Mouse (Mus musculus) stomach, embryonic 14.5 days (tissue): ENCODE measurements at regions not wholly inside any gene's neighbourhood (a gene's known extent, or its start where the extent isn't known, plus 50 kb on each side); places are given as distances from the start of the nearest gene placed in this dataset.

Experiments
- ATAC-seq: fragments of 200-750 bp; cut with Nextera tagmentation; 2 replicates; pipeline ENCODE4 v1.8.0; 2017; ENCODE audit warnings: low read depth, moderate TSS enrichment; ENCODE audit not compliant: insufficient number of reproducible peaks, insufficient read depth, low FRiP score
- H3K27ac ChIP-seq: fragments of 300-500 bp; sonication (generic); 2 replicates; pipeline ENCODE4 v1.5.1; 2014; ENCODE audit warnings: mild to moderate bottlenecking, low read length, moderate library complexity, mixed read lengths
- H3K27me3 ChIP-seq: fragments of 300-500 bp; sonication (generic); 2 replicates; pipeline ENCODE4 v1.6.1; 2014; ENCODE audit warnings: low read length, control low read depth, mixed read lengths; ENCODE audit not compliant: control insufficient read depth, insufficient read depth
- H3K36me3 ChIP-seq: fragments of 300-500 bp; sonication (generic); 2 replicates; pipeline ENCODE4 v1.6.1; 2014; ENCODE audit warnings: mild to moderate bottlenecking, control low read depth, low read length, moderate library complexity, mixed read lengths; ENCODE audit not compliant: control insufficient read depth, insufficient read depth
- H3K4me1 ChIP-seq: fragments of 300-500 bp; sonication (generic); 2 replicates; pipeline ENCODE4 v1.6.1; 2014; ENCODE audit warnings: low read length, control low read depth, mixed read lengths; ENCODE audit not compliant: control insufficient read depth, insufficient read depth
- H3K4me2 ChIP-seq: fragments of 300-500 bp; sonication (generic); replicated peaks from 2 replicates; pipeline ENCODE4 v1.6.1; 2014; ENCODE audit warnings: low read depth, low read length, control low read depth
- H3K4me3 ChIP-seq: fragments of 300-500 bp; sonication (generic); 2 replicates; pipeline ENCODE4 v1.5.1; 2014; ENCODE audit warnings: low read depth, low read length, control low read depth
- H3K9ac ChIP-seq: fragments of 300-500 bp; sonication (generic); replicated peaks from 2 replicates; pipeline ENCODE4 v1.6.1; 2014; ENCODE audit warnings: low read depth, mild to moderate bottlenecking, control low read depth, low read length, moderate library complexity, mixed read lengths
- H3K9me3 ChIP-seq: fragments of 300-500 bp; sonication (generic); 2 replicates; pipeline ENCODE4 v1.6.1; 2016; ENCODE audit warnings: low read depth, low read length, control low read depth; ENCODE audit not compliant: control insufficient read depth
- WGBS: fragments of 180-500 bp; shearing (Covaris S2); extraction: QIAGEN DNeasy Blood & Tissue Kit; methylation state at CpG from one replicate; pipeline ENCODE4 v1.1.7; 2014; 5-methylcytosine and 5-hydroxymethylcytosine counted together

DNA sequence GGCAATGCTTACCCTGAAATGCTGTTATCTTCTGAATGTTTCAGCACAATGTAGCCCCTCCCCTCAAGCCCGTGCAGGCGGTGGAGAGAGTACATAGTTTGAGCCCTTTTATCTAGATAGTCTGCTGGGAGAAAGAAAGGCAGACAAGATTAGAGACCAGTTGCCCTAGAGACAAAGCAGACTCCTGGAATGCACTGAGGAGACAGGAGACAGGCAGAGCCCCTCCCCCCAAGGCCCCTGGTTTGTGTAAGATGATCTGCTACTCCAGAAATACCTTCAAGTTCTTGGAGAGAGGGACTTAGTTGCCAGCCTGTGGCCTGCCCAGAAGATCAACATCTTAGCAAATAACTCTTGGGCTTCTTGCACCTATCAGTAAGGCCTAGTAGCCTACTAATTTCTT lies 547.8 kb downstream of the Tmem38b start:
- Histone ChIP-seq H3K4me1 (0 out of 2 replicates have a peak, but pooled peaks cover 8% of the 10 kb centered on the region), H3K9me3 (no peaks in the 10 kb centered on the region), H3K9ac (no peak overlapping the region), H3K27me3 (no peaks in the 10 kb centered on the region), H3K27ac (no peak overlapping the region), H3K36me3 (no peaks in the 10 kb centered on the region), H3K4me3 (no peak overlapping the region), H3K4me2 (no peak overlapping the region)
- no peak for ATAC-seq
- WGBS, result 7% methylated on average over 2 of the region's 2 CpGs

DNA sequence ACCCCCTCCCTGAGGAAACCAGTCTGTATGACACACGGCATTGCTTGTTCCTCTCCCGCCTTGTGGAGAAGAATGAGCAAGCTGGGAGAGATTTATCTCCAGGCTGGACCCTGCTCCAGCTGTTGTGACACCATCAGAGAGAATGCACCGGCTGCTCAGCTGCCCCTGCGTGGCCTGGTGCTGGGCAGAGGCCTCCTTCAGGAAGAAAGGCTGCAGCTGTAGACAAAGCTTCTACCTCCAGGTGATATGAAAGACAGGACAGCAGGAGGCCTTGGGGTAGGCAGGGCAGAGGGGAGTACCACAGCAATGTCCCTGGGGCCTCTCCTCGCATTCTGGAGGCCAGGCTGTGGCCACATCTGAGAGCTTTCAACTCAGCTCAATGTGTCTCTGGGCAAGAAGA lies 548.6 kb downstream of the Tmem38b start:
- no peak overlapping the region for H3K9ac ChIP-seq
- no peaks in the 10 kb centered on the region for H3K9me3 ChIP-seq
- no peaks in the 10 kb centered on the region for H3K27me3 ChIP-seq
- H3K4me1 ChIP-seq, result 0 out of 2 replicates have a peak, but pooled peaks cover 8% of the 10 kb centered on the region
- no peak overlapping the region for H3K4me2 ChIP-seq
- H3K36me3 ChIP-seq, result no peaks in the 10 kb centered on the region
- H3K27ac ChIP-seq, result no peak overlapping the region
- 13% methylated on average over 5 of the region's 5 CpGs for WGBS
- no peak overlapping the region for H3K4me3 ChIP-seq
- ATAC-seq, result peak; percentile 46; the same call in 1 of the 2 replicates

DNA sequence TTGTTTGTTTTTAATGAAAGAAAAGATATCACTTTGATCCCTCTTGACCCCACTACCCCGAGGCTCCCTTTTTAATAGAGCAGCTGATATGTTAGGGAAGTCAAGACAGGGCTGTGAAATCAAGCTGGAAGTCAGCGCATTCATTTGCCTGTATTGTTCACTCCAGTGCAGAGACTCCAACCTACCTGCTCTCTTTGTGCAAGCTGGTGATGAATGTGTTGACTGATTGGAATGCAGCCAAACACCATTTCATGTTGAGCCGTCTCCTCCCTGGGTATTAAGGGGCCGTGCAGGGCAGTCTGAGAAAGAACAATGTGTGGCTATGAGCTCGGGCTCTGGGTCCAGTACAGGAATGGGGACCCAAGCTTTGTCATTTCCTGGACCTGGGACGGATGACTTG lies 557.4 kb upstream of the Zfp462 start:
- Histone ChIP-seq H3K9me3 (no peaks in the 10 kb centered on the region), H3K4me3 (no peak overlapping the region), H3K4me2 (no peak overlapping the region), H3K4me1 (no peaks in the 10 kb centered on the region), H3K9ac (no peak overlapping the region), H3K36me3 (no peaks in the 10 kb centered on the region), H3K27me3 (no peaks in the 10 kb centered on the region), H3K27ac (no peak overlapping the region)
- 33% methylated on average over 6 of the region's 6 CpGs for WGBS
- ATAC-seq, result peak; percentile 78; the same call in 1 of the 2 replicates

DNA sequence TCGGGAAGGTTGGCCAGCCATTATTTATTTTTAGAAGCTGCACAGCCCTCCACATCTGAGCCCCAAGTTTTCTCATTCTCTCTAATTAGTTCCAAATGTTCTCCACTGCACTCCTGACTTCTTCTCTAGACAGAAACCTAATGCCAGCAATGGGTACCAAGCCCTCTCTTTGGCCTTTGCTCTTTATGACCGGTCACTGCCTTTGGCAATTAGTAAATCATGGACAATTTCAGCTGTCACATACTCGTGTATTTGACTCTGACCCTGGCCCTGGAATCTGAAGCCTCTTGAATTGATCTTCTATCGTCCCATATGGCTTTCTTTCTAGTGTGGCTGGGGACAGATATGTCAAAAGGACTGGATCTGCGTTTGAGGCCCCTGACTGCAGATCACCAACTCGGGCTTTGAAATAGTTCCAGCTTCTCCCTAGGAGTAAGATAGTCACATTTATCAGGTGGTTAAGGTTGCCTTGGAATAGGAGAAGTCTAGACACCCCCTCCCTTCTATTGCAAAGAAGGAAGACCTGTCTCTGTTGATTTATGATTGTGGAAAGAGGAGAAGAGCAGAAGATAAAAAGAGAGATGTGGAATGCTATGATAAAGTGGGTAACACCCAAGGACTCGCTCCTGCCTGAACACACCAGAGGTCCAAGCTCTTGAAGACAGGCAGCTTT lies 553.2 kb upstream of the Zfp462 start:
- H3K4me1 ChIP-seq, result no peaks in the 10 kb centered on the region
- H3K36me3 ChIP-seq, result no peaks in the 10 kb centered on the region
- no peak overlapping the region for H3K27ac ChIP-seq
- H3K4me2 ChIP-seq, result no peak overlapping the region
- H3K9ac ChIP-seq, result no peak overlapping the region
- no peak for ATAC-seq
- H3K9me3 ChIP-seq, result no peaks in the 10 kb centered on the region
- H3K4me3 ChIP-seq, result no peak overlapping the region
- H3K27me3 ChIP-seq, result no peaks in the 10 kb centered on the region
- 39% methylated on average over 7 of the region's 7 CpGs for WGBS

DNA sequence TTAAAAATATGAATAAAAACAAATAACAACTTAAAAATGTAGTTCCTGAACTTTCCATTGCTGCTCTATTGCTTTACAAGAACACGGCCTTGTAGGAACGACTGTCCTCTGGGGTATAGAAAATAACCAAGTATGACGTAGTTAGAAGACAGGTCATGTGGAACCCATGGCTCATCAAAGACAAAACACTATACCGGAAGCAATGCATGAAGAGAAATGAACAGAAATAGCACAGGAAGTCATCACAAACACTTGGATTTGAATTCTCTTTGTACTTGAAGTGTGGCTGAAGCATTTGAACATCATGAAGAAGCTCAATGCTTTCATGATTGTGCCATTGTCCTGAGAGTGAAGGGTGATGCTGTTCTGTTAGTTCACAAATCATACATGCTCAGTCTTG lies 538.7 kb upstream of the Zfp462 start:
- no peak overlapping the region for H3K9ac ChIP-seq
- no peaks in the 10 kb centered on the region for H3K36me3 ChIP-seq
- no peak for ATAC-seq
- no peaks in the 10 kb centered on the region for H3K9me3 ChIP-seq
- no peak overlapping the region for H3K4me2 ChIP-seq
- 86% methylated on average over 4 of the region's 4 CpGs for WGBS
- no peak overlapping the region for H3K4me3 ChIP-seq
- no peaks in the 10 kb centered on the region for H3K27me3 ChIP-seq
- H3K4me1 ChIP-seq, result no peaks in the 10 kb centered on the region
- H3K27ac ChIP-seq, result no peak overlapping the region

DNA sequence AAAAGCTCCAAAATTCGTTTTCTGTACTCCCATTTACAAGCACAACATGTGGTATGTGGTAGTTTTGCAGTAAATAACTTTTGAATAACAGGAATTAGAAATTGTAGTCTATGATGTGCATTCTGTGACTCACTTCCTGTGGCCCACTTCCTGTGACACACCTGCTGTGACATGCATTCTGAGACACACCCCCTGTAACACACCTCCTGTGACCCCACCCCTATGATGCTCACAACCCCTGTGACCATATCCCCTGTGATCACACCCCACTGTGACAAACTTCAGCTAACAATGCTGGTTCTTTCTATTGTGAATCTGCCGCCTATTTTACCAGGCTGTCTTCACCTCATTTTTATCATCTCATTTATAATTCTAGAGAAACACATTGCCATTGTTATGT lies 536.9 kb upstream of the Zfp462 start:
- H3K9me3 ChIP-seq, result no peaks in the 10 kb centered on the region
- 44% methylated on average over 2 of the region's 2 CpGs for WGBS
- H3K4me3 ChIP-seq, result no peak overlapping the region
- no peaks in the 10 kb centered on the region for H3K4me1 ChIP-seq
- H3K27me3 ChIP-seq, result no peaks in the 10 kb centered on the region
- no peak overlapping the region for H3K9ac ChIP-seq
- no peak overlapping the region for H3K4me2 ChIP-seq
- no peak overlapping the region for H3K27ac ChIP-seq
- H3K36me3 ChIP-seq, result no peaks in the 10 kb centered on the region
- ATAC-seq, result no peak

DNA sequence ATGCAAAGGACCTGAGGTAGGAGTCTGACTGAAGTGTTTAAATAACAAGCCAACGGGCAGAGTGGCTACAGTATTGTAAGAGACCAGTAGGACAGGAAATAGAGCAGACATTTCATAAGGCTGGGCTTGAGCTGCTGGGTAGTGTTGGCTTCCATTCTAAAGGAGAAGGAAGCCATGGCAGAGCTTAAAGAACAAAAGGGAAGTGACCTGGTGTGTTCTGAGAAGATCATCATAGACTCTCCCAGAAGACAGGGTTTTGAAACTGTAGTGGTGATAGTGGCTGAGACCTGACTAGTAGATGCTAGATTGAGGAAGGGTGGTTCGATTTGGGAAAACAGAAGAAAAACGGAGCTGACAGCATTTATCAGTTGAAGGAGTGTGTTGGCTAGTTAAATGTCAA lies 514.1 kb upstream of the Zfp462 start:
- Histone ChIP-seq H3K4me1 (no peaks in the 10 kb centered on the region), H3K4me3 (no peak overlapping the region), H3K27me3 (no peaks in the 10 kb centered on the region), H3K27ac (no peak overlapping the region), H3K9me3 (no peaks in the 10 kb centered on the region), H3K4me2 (no peak overlapping the region), H3K36me3 (no peaks in the 10 kb centered on the region), H3K9ac (no peak overlapping the region)
- 65% methylated on average over 3 of the region's 3 CpGs for WGBS
- ATAC-seq, result no peak

DNA sequence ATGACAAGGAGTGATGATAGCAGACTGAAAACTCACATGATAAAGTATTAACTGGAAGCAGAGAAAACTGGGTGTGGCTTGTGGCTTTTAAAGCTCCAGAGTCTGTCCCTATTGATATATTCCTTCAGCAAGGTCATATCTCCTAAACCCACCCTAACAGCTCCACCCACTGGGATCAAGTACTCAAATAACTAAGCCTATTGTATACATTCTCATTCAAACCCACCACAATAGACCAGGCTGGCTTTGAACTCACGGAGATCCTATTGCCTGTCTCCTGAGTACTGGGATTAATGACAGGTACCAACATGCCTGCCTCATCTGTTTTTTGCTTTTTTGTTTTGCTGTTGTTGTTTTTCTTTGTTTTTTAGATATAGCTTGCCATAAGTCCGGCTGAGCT lies 484.3 kb upstream of the Zfp462 start:
- ATAC-seq, result no peak
- H3K4me2 ChIP-seq, result no peak overlapping the region
- no peak overlapping the region for H3K4me3 ChIP-seq
- no peak overlapping the region for H3K9ac ChIP-seq
- no peaks in the 10 kb centered on the region for H3K4me1 ChIP-seq
- no peaks in the 10 kb centered on the region for H3K27me3 ChIP-seq
- no peaks in the 10 kb centered on the region for H3K36me3 ChIP-seq
- 64% methylated on average over 2 of the region's 2 CpGs for WGBS
- no peak overlapping the region for H3K27ac ChIP-seq
- H3K9me3 ChIP-seq, result no peaks in the 10 kb centered on the region

DNA sequence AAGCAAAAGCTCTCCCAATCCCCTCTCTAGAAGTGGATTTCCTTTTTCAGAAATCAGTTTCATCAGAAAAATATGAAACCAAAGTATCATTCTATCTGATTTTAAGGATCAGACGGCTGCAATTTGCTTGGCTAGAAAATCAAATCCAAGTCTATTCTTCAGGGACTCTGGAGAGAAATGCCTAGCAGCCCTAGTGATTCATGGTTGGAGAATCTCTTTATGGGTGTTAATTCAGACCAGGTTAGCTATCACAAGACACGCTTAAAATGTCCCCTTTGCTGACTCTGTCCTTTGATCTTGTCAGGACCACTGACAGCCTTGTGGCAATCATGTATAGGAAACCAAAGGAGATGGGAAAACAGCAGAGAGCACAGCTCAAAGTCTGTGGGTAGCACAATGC lies 475.7 kb upstream of the Zfp462 start:
- no peak for ATAC-seq
- H3K27ac ChIP-seq, result no peak overlapping the region
- WGBS, result 78% methylated on average over 2 of the region's 2 CpGs

More for the DNA sequence above, 475.7 kb upstream of the Zfp462 start:
- H3K9me3 ChIP-seq, result no peaks in the 10 kb centered on the region
- no peak overlapping the region for H3K9ac ChIP-seq
- no peaks in the 10 kb centered on the region for H3K27me3 ChIP-seq
- no peaks in the 10 kb centered on the region for H3K36me3 ChIP-seq
- H3K4me2 ChIP-seq, result no peak overlapping the region
- H3K4me1 ChIP-seq, result peaks cover 4% of the 10 kb centered on the region; the same call in 1 of the 2 replicates
- no peak overlapping the region for H3K4me3 ChIP-seq
